Mouse (Mus musculus): ENCODE results near the gene Vps29. TPM values are rescaled to one million over a fixed set of nuclear protein-coding genes. Genes with fewer than 3 reads are reported as not detected.

Gene Vps29
- 10 to 100 TPM; 57.0 to 59.9 TPM for total RNA-seq (2023)

GRCm38 (mm10) chr5:122353807-122354491 is at the start of gene Vps29, which contains the start of gene Rad9b:
Gene Vps29 (plus strand): TSS chr5:122354369.
Gene Rad9b (minus strand): TSS chr5:122354233.

GRCm38 (mm10) chr5:122371591-122372191 is 17.5 kb downstream of the Vps29 start, which contains the start of gene Gpn3:
Gene Gpn3 (plus strand): TSS chr5:122371876.

GRCm38 (mm10) chr5:122372192-122372769 is 18.1 kb downstream of the Vps29 start, which contains the start of gene Fam216a:
Gene Fam216a (minus strand): TSS chr5:122372364.

GRCm38 (mm10) chr5:122391786-122392180 is 37.6 kb downstream of the Vps29 start, which contains the start of gene Arpc3:
Gene Arpc3 (plus strand): TSS chr5:122391878.

Other genes starting within 250 kb of the Vps29 start
- 1 to 10 TPM; 6.2 to 9.1 TPM for gene Ccdc63, start 213.5 kb upstream of the Vps29 start, total RNA-seq (2023)
- 100 to 1,000 TPM; 201 to 214 TPM for gene Ppp1cc, start 196.1 kb upstream of the Vps29 start, total RNA-seq (2023)
- 100 to 1,000 TPM in 1 of 2 experiments, 10 to 100 TPM in 1; 98.6 to 111 TPM for gene Hvcn1, start 147.6 kb upstream of the Vps29 start, total RNA-seq (2023)
- 1 to 10 TPM; 8.0 TPM for gene Tctn1, start 89.9 kb upstream of the Vps29 start, total RNA-seq (2023)
- 10 to 100 TPM; 14.5 to 18.4 TPM for gene Pptc7, start 70.0 kb upstream of the Vps29 start, total RNA-seq (2023)
- gene Rad9b, start 136 bp upstream of the Vps29 start, total RNA-seq (2023), result 1 to 10 TPM; 1.1 to 2.4 TPM
- gene Gpn3, start 17.5 kb downstream of the Vps29 start, total RNA-seq (2023), result 10 to 100 TPM; 14.4 to 14.6 TPM
- gene Fam216a, start 18.0 kb downstream of the Vps29 start, total RNA-seq (2023), result 1 to 10 TPM; 5.4 to 5.6 TPM
- gene Arpc3, start 37.5 kb downstream of the Vps29 start, total RNA-seq (2023), result 100 to 1,000 TPM; 562 to 596 TPM
- gene Anapc7, start 67.3 kb downstream of the Vps29 start, total RNA-seq (2023), result 10 to 100 TPM; 24.4 to 26.2 TPM
- 10 to 100 TPM; 75.4 to 77.0 TPM for gene Atp2a2, start 147.9 kb downstream of the Vps29 start, total RNA-seq (2023)